In the genomic region with DNA sequence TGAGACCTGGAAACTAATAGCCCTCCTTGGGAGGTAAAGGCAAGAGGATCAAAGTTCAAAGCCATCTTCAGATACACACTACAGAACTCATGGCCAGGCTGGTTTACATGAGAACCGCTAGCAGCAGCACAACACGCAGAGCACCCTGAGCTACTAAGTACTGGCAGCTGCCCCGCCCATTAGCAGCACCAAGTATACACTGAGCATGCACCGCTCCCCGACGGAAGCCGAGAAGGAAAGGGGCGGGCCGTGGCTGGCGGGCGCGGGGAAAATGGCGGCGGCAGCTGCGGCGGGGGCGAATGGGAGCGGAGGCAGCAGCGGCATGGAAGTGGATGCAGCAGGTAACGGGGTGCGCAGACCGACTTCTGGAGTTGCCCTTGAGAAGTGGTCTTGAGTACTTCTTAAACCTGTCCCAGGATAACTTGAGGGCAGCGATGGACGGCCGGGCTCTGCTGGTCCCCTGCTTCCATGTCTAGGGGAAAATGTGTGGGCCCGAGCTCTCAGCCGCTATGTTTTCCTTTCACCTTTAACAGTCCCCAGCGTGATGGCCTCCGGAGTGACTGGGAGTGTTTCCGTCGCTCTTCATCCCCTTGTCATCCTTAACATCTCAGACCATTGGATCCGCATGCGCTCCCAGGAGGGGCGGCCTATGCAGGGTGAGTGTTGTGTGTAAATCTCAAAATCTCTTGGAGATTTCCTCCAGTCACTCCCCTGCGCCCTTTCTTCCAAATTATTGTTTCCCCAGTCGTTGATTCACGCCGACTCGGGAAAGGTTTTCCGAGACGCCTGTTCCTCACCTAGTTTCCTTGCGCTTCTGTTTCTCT, we compare ENCODE assay signal across 8 mouse cellular contexts. TPM values are rescaled to one million over a fixed set of nuclear protein-coding genes. Genes with fewer than 3 reads are reported as not detected.
DNase-seq lines count a peak whose midpoint lies in the region; ATAC-seq lines count a peak whose summit lies in the region.

A gene (plus strand): TSS at position 230 of the 824 bp plus-strand sequence.

- peak within 1 kb of the TSS; percentile 86 for H3K4me3 ChIP-seq in hindbrain, embryonic 15.5 days

- H3K4me2 ChIP-seq in hindbrain, embryonic 15.5 days = peak within 1 kb of the TSS; percentile 81

- no peaks in the 10 kb centered on the region for H3K9me3 ChIP-seq in hindbrain, embryonic 15.5 days

- no peaks in the 10 kb centered on the region for H3K27me3 ChIP-seq in hindbrain, embryonic 15.5 days

- H3K4me1 ChIP-seq in hindbrain, embryonic 15.5 days (replicated peaks) = peaks cover 20% of the 10 kb centered on the region

- H3K27ac ChIP-seq in hindbrain, embryonic 15.5 days (replicated peaks) = peak within 1 kb of the TSS; percentile 78

- peak; percentile 95 for ATAC-seq in hindbrain, embryonic 15.5 days (ENCODE audit: low FRiP score, low read depth)

- H3K36me3 ChIP-seq in hindbrain, embryonic 15.5 days = peaks cover 40% of the 10 kb centered on the region

- 1% methylated on average over 42 of the region's 42 CpGs for WGBS in hindbrain, embryonic 15.5 days

- H3K9ac ChIP-seq in hindbrain, embryonic 15.5 days = peak within 1 kb of the TSS; percentile 83

- DNase-seq in R1 (ENCODE audit: low read depth, low spot score) = peak; percentile 96
- DNase-seq in cerebellum, postnatal 36 days = peak; percentile 96 to 97
- DNase-seq in frontal cortex, postnatal 36 days (ENCODE audit: low spot score in 2 of 2) = peak; percentile 94 to 96
- peak; percentile 84 for DNase-seq in left cerebral cortex, adult 11 months (ENCODE audit: low spot score)
- DNase-seq in lung, postnatal 4 days = peak; percentile 95
- DNase-seq in retina, postnatal 7 days (ENCODE audit: low read depth, low spot score) = peak; percentile 88
- peak; percentile 94 for DNase-seq in urinary bladder, adult 2 months (ENCODE audit: low spot score)

RNA-seq across cellular contexts. Expression of the gene that starts here (rescaled TPM):
- 313 and 320 TPM in 2 replicates for polyA plus RNA-seq in hindbrain, embryonic 15.5 days (2015; fragmentation: Nextera tagmentation; extraction: Ambion mirVana)
- polyA plus RNA-seq in urinary bladder, adult 2 months (2012; rRNA removed) = 104 and 109 TPM in 2 replicates

Comparison
In these comparisons a context has a peak if more than half of its experiments do, and no peak if none do; other contexts are left out.
1. Peak in every context shown above with its lines: DNase-seq, ATAC-seq, H3K4me3 ChIP-seq and H3K27ac ChIP-seq.